Mouse (Mus musculus): ENCODE results near the gene Fbxo21.

The Fbxo21 gene

GRCm38 (mm10) chr5:117976657-117977500 is at the start of gene Fbxo21:
Gene Fbxo21 (plus strand): TSS chr5:117976730.
- peak; percentile 90 for DNase-seq (ENCODE audit: low spot score)

GRCm38 (mm10) chr5:117928553-117928952 is 48.0 kb upstream of the Fbxo21 start:
- DNase-seq (ENCODE audit: low spot score), result no peak

DNA sequence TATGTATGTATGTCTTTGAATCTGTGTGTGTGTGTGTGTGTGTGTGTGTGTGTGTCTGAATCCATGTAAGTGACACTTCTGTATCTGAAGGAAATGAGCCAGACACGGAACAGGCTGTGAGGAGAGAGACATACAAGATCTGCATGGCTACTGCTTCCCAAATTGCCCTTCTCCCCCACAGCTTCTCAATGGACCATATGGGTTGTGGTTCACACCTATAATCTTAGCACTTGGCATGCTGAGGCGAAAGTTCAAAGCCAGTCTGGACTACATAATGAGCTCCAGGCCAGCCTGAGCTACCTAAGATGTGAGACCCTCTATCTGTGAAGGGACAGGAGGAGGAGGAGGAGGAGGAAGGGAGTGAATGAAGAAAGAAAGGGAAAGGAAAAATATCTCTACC is 44.3 kb upstream of the Fbxo21 start:
- DNase-seq (ENCODE audit: low spot score), result no peak

DNA sequence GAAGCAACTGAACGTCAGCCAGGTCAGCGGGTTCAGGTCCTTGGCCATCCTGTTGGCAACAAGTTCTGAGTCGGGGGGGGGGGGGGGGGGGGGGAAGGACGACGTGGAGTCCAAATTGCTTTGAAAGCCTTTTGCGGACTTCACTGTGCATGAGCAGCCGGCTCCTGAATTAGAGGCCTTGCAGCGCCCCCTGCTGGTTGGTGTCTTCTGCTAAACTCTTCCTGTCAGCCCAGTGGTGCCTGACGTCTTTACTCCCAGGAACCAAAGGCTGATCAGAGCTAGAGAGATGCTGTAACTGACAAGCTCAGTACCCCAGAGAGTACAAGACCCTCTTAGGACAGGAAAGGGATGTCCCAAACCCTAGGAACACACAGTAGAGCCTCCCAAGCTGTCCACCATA is 43.7 kb upstream of the Fbxo21 start:
- peak; percentile 71 for DNase-seq (ENCODE audit: low spot score)

- DNase-seq (ENCODE audit: low spot score), result no peak
These were observed 40.2 kb upstream of the Fbxo21 start for GRCm38 (mm10) chr5:117936346-117936745.

DNA sequence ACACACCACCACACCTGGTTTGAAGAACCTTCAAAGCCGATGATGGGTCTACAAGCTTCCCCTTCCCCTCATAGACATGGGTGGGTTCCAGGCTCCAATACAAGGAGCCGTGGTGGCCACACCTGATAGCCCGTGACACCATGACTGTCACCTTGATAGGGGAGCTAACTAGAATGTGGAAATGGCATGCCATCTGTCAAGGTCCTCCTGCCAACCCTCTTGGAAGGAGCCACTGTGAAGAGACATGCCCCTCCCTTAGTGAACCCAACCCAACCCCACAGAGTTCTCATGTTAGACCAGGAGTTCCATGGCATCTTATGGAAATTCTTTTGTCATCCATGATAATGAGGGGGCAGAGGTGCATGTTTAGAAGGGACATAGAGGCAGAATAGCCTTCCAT is 39.3 kb upstream of the Fbxo21 start:
- DNase-seq (ENCODE audit: low spot score), result no peak

DNA sequence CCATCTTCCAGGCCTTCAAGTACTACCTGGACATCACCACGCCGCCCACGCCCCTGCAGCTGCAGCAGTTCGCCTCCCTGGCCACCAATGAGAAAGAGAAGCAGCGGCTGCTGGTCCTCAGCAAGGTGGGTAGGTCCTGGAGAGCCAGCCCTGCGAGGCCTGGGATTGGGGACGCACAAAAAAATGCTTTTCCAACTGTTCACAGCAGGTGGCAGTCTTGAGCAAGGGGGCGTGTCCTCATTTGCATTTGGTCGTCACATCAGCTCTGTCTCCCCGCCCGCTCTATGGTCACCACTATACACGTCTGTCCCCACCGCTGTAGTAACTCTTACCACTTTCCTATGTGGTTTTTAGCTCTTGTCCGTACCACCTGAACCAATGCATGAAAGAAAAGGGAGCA is 38.3 kb upstream of the Fbxo21 start:
- DNase-seq (ENCODE audit: low spot score), result peak; percentile 21

- no peak for DNase-seq (ENCODE audit: low spot score)
These were observed 37.1 kb upstream of the Fbxo21 start for GRCm38 (mm10) chr5:117939402-117939801.

DNA sequence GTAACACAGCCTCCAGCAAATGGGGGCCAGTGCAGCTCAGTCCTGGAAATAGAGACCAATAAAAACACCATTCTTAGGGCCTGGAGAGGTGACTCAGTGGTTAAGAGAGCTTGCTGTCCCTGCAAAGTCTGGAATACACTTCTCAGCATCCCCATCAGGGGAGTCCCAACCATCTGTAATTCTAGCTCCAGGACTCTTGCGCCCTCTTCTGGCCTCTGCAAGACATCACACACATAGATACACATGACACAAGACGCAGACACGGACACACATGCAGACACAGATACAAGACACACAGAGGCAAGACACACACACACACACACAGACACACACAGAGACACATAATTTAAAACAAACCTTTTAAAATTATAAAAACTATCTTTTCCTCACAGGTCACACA is 35.0 kb upstream of the Fbxo21 start:
- DNase-seq (ENCODE audit: low spot score), result no peak

GRCm38 (mm10) chr5:117946605-117947004 is 29.9 kb upstream of the Fbxo21 start:
- DNase-seq (ENCODE audit: low spot score), result peak; percentile 45

DNA sequence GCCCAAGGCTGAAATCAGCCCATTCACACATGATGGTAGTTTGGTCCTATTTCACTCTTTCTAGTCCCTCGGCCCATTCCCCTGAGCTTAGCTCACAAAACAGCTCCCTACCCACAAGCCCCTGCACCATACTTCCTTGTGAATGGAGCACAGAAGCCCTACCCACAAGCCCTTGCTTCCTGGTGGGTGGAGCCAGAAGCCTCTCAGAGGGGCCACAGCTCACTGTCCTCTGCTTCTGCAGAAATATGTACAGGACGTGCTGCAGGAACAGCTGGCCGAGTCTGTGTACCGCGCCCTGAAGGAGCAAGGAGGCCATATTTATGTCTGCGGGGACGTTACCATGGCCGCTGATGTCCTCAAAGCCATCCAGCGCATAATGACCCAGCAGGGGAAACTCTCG is 27.1 kb upstream of the Fbxo21 start:
- no peak for DNase-seq (ENCODE audit: low spot score)

DNA sequence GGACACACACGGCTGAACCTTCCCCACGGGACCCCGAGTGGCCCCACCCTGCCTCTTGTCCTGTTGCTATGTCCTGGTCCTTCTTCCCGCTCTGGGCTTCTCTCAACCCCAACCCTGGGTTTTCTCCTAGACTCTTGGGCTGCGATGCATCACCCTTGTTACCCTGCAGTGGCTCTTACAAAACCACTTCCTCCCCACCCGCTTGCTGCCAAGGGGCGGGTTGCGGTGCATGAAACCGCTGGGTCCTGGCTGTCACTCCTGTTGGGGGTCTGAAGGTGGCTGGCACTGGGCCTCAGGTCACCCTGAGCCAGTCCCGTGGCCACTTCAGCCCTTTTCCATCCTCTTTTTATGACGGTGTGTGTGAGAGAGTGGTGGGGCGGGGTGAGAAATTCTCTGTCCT is 22.6 kb upstream of the Fbxo21 start:
- DNase-seq (ENCODE audit: low spot score), result no peak

DNA sequence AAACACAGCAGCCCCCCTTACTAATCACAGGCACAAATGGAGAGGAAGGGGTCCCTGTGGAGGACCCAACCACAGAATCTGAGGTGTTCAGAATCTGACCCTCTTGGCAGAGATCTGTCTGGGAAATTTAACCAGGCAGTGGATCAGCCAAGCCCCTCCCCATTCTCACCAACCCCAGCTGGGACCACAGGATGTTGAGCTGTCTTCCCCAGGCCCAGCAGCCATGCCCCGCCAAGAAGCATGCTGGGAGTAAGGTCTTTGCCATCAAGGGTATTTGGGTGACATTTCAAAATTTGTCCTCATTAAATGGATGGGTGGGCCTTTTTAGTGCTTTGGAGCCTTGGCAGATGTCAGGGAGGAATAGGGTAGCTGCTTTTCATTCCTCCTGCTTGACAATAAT is 22.1 kb upstream of the Fbxo21 start:
- no peak for DNase-seq (ENCODE audit: low spot score)

DNA sequence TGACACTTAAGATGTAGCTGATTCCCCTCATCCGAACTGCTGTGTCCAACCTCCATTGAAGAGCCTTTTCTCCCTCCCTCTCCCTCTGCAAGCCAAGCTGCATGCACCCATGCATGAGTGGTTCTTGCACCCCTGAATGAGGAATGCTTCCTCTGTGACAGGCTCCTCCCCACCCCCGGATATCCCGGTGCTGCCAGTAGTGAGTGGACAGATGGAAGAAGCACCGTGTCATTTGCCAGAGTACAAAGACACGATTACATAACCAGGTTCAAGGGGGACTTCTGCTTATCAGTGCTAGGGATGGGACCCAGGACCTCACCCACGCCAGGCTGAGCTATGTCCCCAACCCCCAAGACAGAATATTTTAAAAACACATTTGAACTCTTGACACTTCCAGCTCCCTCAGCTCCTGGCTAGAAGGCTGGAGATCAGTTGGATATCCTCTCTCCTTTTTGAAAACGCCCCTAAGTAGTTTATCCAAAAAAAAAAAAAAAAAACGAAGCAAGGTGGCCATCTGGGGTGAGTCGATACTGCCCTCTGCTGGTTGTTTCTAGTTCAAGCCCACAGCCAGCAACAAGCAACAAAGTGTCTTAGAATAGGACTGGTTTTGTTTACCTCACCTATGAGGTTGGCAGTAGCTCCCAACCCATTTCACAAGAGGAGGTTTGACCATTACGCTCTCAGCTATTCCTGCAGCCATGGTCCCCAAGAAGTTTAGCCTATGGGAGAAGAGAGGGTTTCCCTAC is 20.7 kb upstream of the Fbxo21 start:
- DNase-seq (ENCODE audit: low spot score), result peak; percentile 60

GRCm38 (mm10) chr5:117964750-117965149 is 11.8 kb upstream of the Fbxo21 start:
- no peak for DNase-seq (ENCODE audit: low spot score)

GRCm38 (mm10) chr5:117966956-117967355 is 9.6 kb upstream of the Fbxo21 start:
- DNase-seq (ENCODE audit: low spot score), result peak; percentile 59

- peak; percentile 73 for DNase-seq (ENCODE audit: low spot score)
These were observed 8.9 kb upstream of the Fbxo21 start for GRCm38 (mm10) chr5:117967659-117968069.

DNA sequence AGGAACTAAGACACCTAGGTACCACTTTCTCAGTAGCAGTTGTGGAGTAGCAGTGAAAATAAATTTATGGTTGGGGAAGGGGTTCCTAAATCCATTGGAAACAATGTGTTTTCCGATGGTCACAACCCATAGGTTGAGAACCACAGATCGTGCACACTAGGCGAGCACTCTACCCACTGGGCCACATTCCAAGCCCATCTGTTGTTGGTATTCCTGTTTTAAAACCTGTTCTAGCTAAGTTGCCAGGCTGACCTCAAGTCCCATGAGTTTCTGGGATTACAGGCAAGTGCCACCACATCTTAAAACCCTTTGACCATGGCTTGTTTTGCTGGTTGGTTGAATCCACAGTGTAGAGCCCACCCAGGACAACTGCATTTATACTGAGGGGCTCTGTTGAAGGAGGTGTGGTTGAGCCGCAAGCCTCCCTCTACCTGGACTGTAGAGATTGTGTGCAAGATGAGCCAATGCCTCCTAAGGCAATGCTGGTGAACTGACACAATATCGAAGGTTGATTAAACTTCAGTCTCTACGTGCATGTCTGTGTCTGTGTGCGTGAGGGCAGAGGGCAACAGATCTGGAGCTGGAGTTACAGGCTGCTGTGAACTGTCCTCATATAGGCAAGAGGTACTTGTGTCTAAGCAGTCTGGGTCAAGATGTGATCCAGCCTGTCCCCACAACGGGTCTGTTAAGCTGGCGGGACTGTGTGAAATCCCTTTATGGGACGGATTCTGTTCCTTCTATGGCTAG is 6.7 kb upstream of the Fbxo21 start:
- DNase-seq (ENCODE audit: low spot score), result peak; percentile 19

- DNase-seq (ENCODE audit: low spot score), result no peak
These were observed 270 bp upstream of the Fbxo21 start for GRCm38 (mm10) chr5:117976263-117976656.

- no peak for DNase-seq (ENCODE audit: low spot score)
These were observed 1.1 kb downstream of the Fbxo21 start for GRCm38 (mm10) chr5:117977501-117978158.

- no peak for DNase-seq (ENCODE audit: low spot score)
These were observed 1.7 kb downstream of the Fbxo21 start for GRCm38 (mm10) chr5:117978159-117978697.

GRCm38 (mm10) chr5:117979082-117979481 is 2.6 kb downstream of the Fbxo21 start:
- DNase-seq (ENCODE audit: low spot score), result no peak

All from adipocyte (in vitro differentiated cells).